Mouse (Mus musculus) adrenal gland, adult 18-20 months (tissue): ENCODE data around the gene Atf1. TPM values are rescaled to one million over a fixed set of nuclear protein-coding genes. Genes with fewer than 3 reads are reported as not detected.

Experiments
- DNase-seq, 2 experiments: peaks; one replicate each; pipeline ENCODE4 v3.0.0; 2021 to 2022; ENCODE audit warnings: low spot score in 2 of 2
- total RNA-seq, 2 experiments: library from RNA; stranded (reverse); gene quantifications; 1 replicate in 1 of 2; 2 replicates in 1 of 2; pipeline ENCODE4 v1.2.3; 2021

The Atf1 gene
- total RNA-seq, 2 experiments from 2014 or later, result 59.2 to 62.5 TPM

DNA sequence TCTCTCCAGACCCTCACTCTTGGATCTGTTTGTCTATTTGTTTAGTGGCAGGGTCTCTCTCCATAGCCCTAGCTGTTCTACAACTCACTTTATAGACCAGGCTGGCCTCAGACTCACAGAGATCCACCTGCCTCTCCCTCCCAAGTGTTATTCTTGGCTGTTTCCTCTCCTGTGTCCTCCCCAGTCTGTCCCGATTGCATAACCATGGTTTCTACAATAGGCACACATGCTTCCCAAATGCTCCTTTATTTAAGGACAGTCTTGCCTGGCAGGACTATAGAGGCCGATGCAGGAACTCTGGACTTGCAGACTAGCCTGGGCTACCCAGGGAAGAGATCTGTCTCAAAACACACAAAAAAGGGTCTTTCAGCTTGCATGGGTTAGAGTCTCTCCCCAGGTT is 14.3 kb upstream of the Atf1 start:
- no peak for DNase-seq

DNA sequence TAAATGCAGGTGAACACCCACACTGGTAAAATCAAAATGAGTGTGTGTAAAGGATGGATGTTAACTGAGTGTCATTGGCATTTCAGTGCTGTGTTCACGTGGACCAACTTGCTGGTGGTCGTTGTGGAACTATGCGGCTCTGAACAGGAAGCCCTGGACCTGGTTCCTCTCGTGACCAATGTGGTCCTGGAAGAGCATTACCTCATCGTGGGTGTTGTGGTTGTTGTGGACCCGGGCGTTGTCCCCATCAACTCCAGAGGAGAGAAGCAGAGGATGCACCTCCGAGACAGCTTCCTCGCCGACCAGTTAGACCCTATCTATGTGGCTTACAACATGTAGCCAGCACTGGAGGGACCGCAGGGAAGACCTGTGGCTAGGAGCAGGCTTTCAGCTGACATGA is 12.5 kb upstream of the Atf1 start:
- DNase-seq, result no peak

DNA sequence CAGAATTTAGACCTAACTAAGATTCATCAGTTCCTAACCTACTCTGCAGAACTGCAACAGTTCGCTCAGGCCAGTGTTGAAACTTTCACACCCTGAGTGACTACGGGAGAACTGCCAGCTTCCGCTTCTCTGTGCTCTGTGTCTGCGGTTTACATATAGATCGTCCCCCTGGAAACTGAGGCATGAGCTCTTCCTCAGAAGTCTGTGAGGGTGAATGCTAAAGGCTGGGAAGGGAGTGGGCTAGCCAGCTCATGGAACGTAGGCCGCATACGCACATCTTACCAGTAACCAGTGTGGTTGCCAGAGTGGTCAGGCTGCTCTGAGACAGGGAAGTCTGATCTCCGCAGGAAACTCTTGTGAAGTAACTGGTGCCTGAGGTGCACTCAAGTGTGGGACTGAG is 11.4 kb upstream of the Atf1 start:
- no peak for DNase-seq

DNA sequence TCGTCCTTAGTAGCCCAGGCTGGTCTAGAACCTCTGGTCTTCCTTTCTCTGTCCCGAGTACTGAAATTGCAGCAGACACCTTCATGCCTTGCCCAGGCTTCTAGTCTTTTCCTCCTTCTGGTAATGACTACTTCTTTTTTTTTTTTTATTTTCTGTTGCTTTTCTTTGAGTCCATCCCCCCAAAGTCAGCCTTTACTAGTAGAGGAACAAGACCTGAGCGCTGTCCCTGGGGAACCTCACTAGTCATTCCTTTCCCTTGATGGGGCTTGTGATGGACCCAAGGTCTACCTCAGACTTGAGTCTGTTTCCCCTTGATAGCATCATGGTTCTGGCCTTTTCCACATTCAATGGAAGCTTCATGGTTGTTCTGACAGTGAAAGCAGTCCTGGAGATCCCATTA is 9.6 kb upstream of the Atf1 start:
- no peak for DNase-seq

DNA sequence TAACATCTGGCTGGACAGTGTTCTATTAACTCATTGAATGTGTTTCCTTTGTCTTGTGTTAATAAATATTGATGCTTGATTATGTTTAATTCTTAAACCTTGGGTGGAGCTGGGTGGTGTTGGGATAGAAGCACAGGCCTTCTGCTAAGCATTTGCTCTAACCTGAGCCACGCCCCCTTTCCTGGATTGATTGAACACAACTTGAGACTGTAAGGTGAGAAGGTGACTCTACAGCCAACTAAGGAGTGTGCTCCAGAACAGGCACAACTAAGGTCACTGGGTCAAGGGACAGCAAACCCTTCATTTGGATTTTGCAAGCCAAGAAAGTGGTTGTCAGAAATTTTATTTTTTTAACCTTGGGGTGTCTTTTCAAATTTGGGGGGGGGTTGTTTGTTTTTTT is 8.2 kb upstream of the Atf1 start:
- DNase-seq, result no peak

DNA sequence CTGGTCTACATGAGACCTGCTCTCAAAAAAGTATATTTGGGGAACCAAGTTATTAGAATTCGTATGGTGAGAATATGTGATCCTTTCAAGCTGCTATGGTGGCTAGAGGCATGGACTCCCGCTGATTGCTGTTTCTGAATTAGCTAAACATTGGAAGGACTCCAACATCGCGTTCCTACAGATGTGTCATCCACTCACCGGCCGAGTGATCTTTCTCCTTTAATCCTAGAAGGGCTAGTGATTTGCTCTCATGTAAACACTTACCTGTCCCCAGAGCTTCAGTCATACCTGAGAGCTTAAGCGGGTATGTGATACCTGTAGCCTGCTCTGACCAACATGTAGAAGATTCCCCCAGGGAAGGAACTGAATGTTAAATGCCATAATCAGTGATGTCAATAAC is 6.7 kb upstream of the Atf1 start:
- no peak for DNase-seq

DNA sequence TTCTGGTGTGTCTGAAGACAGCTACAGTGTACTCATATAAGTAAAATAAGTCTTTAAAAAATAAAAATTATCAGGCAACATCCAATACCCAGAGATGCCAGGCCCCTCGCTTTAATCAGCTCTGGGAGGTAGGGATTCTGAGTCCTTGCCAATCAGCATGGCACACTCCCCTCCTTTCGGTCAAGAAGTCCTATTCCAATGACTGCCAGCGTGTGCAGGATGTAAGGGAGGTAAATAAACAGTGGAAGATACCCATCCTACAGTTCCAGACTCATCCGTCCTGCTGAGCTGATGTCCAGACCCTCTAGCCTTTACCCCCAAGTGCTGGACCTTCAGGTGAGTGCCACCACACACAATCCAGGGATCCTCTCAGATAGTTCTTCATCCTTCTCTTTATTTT is 2.2 kb upstream of the Atf1 start:
- no peak for DNase-seq

DNA sequence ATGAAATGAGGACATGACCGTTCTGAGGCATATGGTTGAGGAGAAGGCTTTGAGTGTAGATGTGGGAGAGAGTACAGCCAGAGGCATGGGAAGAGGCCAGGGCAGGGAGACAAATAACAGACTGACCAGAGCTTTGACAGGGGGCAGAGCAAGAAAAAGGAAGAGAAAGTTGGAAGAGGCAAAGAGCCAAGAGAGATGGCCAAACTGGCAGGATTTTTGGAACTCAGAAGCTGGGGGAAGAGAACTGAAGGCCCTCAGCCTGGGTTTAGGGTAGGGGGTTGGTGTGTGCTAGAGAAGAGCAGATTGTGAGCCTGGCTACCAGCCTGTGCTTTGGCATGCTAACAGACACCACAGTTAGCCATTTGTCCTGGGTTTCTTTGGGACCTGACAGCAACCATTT is 1.7 kb upstream of the Atf1 start:
- no peak for DNase-seq

DNA sequence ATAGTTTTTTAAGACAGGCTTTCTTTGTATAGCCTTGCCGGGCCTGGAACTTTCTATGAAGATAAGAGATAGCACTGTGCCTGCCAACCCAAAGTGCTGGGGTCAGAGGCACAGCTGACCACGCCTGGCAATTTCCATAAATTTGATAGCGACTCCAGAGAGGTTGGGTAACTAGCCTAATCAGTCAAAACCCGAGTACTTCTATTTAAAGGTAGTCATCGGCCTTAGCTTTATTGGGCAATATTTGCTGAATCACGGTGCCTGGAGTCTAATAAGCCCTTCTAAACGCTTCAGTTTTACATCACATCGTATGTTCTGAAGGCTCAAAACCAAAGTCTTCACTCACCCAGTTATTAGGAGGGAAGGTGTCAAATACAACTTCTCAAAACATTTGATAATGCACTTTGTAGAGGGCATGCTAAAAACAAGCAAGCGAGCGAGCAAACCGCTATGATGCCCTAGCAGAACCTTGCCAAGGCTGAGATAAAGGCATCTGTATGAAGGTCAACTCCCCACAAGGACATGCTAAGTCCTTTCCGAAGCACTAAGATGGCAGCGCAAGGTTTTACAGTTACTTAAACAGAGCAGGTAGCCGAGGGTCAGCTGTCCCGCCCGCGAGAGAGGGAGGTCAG is 472 bp upstream of the Atf1 start:
- DNase-seq, result no peak

DNA sequence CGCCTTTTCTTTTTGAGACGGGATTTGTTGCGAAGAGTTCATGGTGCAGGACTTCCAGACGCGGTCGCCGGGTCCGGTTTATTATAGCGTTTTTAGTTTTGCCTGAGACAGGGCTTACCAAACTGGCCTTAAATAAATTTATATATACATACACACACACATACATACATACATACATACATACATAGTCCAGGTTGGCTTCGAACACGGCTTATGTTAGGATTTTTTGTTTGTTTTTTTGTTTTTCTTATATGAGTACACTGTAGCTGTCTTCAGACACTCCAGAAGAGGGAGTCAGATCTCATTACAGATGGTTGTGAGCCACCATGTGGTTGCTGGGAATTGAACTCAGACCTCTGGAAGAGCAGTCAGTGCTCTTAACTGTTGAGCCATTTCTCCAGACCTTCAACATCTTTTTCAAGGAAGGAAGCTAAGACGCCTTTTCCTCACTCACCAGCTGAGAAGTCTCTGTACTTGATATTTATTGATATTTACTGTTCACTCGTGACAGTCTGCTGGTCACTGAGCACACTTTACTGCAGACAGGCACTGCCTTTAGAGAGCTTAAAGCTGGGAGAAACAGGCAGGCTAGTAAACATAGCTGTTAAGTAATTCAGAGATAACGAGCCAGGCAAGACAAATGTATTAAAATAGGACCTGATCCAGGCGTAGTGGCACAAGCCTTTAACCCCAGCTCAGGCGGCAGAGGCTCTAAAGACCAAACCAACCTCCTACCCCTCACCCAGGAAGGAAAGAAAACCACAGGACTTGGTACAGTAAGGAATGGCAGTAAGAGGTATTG is 1.1 kb downstream of the Atf1 start:
- DNase-seq, result no peak

DNA sequence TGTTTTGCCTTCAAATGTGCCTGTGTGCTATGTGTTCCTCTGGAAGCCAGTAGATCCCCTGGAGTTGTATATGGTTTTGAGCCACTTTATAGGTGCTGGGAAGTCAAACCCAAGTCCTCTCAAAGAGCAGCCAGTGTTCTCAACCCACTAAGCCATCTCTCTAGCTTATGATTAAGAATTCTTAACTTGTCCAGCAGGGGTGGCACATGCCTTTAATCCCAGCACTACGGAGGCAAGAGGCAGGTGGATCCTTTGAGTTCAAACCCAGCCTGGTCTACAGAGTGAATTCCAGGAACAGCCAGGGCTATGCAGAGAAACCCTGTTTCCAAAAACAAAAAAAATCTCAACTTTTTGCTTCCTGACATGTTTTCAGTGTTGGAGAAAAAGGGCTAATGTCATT is 3.0 kb downstream of the Atf1 start:
- DNase-seq, result no peak

DNA sequence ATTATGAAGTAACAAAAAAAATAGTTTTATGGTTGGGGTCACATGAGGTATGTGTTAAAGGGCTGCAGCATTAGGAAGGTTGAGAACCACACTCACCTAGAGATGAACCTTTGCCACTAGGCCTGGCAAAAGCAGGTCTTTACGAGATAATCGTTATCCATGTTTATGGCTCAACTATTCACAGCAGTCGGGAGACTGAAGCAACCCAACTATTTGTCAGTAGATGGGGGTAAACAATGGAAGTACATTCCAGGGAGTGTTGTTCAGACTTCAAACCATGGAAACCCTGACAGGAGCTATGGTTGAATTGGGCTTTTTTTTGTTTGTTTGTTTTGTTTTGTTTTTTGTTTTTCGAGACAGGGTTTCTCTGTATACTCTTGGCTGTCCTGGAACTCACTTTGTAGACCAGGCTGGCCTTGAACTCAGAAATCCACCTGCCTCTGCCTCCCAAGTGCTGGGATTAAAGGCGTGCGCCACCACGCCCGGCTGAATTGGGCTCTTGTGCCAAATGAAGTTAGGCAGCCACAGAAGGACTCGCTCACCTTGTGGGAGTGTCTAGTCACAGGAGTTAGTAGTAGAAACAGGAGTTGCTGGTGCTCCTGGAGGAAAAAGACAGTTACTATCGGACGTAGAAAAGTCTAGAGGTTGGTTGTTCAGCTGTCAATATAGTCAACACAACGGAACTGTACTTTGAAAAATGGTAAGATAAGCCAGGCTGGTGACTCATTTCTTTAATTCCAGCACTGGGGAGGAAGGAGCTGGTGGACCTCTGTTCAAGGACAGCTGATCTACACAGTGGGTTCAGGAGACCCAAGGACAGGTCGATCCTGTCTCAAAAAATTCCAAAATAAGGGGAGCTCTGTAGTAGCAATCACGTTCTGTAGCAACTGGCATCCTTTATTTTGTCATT is 4.3 kb downstream of the Atf1 start:
- no peak for DNase-seq

DNA sequence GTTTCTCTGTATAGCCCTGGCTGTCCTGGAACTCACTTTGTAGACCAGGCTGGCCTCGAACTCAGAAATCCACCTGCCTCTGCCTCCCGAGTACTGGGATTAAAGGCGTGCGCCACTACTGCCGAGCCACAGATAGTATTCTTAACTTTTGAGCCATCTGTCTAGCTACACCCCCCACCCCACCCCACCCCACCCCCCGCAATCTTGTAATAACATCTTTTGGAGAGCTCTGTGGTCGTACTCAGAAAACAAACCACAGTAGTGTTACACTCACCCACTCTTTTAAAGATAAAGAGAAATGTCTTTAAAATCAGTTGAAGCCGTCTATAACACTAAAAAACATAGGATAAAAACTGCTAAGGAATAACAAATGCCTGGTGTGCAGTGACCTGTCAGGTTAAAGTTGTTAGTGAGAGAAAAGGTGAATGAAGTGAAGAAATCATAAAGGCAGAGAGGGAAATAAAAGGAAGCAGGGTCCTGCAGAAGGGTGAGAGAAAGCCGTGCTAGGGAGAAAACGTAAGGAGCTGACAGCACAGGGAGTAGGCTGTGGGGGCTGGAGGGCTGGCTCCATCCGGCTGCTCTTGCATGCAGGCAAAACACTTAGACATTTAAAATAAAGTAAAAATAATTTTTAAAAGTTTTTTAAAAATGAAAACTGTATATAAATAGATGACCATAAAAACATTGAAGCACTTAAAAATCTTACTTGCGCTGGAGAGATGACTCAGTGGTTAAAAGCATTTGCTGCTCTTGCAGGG is 7.8 kb downstream of the Atf1 start:
- DNase-seq, result no peak

DNA sequence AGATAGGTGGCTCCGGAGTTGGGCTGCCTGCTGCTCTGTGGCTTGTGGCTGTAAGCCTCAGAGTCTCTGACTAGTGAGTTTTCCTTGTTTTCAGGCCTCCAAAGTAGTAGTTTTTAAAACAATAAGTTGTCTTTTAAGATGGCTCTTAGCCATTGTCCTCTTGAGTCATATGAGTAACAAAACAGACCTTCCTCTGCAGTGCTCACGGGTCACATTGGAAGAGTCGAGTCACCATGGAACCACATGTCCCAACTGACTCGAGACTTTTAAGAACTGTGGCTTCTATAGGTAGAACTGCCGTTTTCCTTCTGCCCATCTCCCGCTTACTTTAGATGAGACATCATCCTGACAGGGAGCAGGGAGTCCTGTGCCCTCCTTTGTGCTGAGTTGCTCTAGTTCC is 9.3 kb downstream of the Atf1 start:
- no peak for DNase-seq

DNA sequence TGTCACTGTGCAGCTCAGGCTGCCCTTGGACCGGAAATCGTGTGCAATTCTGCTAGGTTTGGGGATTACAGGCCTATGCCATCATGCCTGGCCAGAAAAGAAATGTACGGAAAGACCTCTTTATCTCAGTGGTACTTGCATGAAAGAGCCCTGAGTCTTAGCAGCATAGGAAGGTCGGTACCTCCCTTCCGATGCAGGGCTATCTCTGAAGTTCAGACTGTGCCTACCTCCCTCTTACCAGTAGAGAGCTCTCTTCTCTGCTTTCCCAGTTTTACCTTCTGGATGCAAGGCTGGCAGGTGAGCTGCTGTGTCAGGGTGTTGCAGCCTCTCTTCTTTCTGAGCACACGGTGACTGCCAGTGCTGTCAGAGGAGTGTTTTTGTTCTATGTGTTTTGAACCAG is 14.2 kb downstream of the Atf1 start:
- DNase-seq, result no peak

DNA sequence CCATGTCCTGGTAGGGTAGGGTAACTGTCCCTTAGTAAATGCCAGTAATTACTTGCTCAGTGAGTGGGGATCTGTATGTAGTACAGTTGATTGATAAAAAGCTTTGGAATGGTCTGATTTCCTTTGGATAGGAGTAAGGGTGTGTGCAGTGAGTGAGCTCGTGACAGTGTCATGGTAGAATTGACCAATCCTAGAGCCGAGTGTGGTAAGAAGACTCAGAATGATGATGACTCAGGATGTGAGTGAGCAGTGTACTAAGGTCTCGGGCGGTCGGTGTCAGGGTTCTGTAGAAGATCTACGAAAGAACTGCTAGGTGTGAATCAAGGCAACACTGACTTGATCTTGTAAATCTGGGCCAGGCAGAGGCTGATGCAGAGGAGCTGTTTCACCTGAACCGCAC is 18.3 kb downstream of the Atf1 start:
- DNase-seq, result no peak

DNA sequence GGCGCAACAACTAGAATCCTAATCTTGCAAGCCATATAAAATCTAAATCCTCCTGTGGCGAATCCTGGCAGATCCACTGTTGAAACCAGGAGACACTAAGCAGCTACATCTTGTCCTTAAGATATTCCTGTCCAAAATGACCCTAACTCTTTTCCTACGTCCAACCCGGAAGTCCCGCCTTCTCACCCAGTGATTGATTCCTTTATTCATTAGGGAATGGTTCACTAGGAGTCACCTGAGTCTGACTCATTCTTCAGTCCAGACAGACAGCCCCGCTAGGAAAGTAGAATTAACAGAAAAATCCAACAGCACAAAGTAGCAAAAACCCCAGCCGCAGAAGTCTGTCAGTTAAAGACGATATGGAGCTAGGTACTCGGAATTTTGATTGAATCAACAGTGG is 19.7 kb downstream of the Atf1 start:
- no peak for DNase-seq

DNA sequence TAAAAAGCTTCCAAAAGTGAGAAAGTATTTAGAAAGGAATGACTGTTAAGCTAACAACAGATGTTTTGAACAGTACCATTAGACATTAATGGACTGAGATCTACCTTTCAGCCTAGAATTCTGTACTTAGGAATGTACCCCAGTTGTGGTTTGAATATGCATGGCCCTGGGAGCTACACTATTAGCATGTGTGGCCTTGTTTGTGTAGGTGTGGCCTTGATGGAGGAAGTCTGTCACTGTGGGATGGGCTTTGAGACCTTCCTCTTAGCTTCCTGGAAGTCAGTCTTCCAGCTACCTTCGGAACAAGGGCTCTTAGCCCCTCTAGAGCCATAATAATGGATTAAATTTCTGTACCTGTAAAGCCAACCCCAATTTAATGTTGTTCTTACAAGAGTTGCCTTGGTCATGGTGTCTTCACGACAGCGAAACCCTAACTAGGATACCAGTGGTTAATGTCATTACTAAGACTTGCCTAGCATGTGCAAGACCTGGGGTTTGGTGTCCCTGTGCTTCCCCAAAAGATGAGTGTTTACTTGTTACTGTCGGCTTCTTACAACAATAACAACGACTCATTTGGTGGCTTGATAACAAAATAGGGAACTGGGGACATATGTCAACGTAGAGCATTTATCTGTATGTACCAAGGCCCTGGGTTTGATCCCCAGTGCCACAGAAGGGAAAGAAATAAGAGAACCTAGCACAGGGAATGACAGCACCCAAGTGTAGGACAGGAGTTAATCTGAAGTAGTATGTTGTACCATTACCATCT is 21.2 kb downstream of the Atf1 start:
- DNase-seq, result no peak

DNA sequence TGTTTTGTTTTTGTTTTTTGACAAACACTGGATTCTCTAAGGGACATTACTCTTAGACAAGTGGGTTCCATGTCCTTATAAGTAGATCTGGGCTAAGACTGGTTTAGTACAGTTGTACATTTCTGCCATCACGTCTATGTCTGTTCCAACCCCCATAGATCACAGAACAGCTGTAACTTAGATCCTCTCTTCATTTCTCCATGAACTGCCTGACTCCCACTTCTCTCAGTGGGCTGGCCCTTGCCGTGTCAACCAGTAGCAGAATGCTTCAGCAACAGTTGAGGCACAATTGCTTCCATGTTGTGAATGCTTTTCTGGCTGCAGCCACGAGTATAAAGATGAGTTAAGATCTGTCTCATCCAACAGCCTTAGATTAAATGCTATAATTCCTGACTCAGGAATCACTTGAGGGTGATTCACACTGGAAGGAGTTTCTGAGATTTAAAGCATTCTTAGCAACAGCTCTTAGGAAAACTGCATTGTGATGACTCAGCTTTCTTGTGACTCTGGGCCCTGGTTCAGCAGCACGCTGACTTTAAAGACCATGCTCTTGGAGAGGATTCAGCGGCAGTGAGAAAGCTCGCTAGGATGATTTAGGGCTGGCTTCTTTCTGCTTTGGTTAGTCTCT is 23.6 kb downstream of the Atf1 start:
- DNase-seq, result no peak

DNA sequence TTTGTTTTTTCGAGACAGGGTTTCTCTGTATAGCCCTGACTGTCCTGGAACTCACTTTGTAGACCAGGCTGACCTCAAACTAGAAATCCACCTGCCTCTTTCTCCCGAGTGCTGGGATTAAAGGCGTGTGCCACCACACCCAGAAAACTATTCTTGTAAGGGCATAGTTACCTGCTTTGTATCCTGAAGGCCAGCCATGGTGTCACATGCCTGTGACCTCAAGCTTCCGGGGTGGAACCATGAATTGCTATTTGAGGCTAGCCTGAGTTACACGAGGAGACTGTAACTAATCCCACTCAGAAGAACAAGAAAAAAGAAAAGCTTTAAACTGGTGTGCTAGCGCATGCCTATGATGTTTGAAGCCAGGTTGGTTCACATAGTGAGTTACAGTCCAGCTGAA is 28.8 kb downstream of the Atf1 start:
- no peak for DNase-seq
